Mouse (Mus musculus) heart, embryonic 16.5 days (tissue): Measurements from ENCODE around the gene Fam184b. TPM values are rescaled to one million over a fixed set of nuclear protein-coding genes. Genes with fewer than 3 reads are reported as not detected.

Experiments used
- ATAC-seq: fragments of 200-750 bp; cut with Nextera tagmentation; replicated peaks from 2 replicates; pipeline ENCODE4 v1.8.0; 2017; ENCODE audit warnings: moderate number of reproducible peaks; ENCODE audit not compliant: insufficient read depth, low FRiP score; ENCODE audit errors: extremely low read depth
- H3K27ac ChIP-seq: fragments of 300-500 bp; sonication (generic); 2 replicates; pipeline ENCODE4 v1.5.1; 2014; ENCODE audit warnings: mild to moderate bottlenecking, low read length, control low read depth, moderate library complexity
- H3K27me3 ChIP-seq: fragments of 300-500 bp; sonication (generic); 2 replicates; pipeline ENCODE4 v1.6.1; 2014; ENCODE audit warnings: low read length, mixed read lengths; ENCODE audit not compliant: control insufficient read depth, insufficient read depth
- H3K36me3 ChIP-seq: fragments of 300-500 bp; sonication (generic); 2 replicates; pipeline ENCODE4 v1.6.1; 2014; ENCODE audit not compliant: control insufficient read depth, insufficient read depth
- H3K4me1 ChIP-seq: fragments of 300-500 bp; sonication (generic); 2 replicates; pipeline ENCODE4 v1.6.1; 2014; ENCODE audit warnings: low read length, mixed read lengths; ENCODE audit not compliant: control insufficient read depth, insufficient read depth
- H3K4me2 ChIP-seq: fragments of 300-500 bp; sonication (generic); 2 replicates; pipeline ENCODE4 v1.6.1; 2014; ENCODE audit warnings: low read depth, mild to moderate bottlenecking, control low read depth, low read length
- H3K4me3 ChIP-seq: fragments of 300-500 bp; sonication (generic); 2 replicates; pipeline ENCODE4 v1.5.1; 2014; ENCODE audit warnings: mild to moderate bottlenecking, control low read depth, low read length
- H3K9ac ChIP-seq: fragments of 300-500 bp; sonication (generic); 2 replicates; pipeline ENCODE4 v1.6.1; 2014; ENCODE audit warnings: low read length, control low read depth
- H3K9me3 ChIP-seq: fragments of 300-500 bp; sonication (generic); replicated peaks from 2 replicates; pipeline ENCODE4 v1.6.1; 2016; ENCODE audit warnings: low read length; ENCODE audit not compliant: control insufficient read depth
- WGBS: fragments of 180-500 bp; shearing (Covaris S2); extraction: QIAGEN DNeasy Blood & Tissue Kit; methylation state at CpG from one replicate; pipeline ENCODE4 v1.1.7; 2014; 5-methylcytosine and 5-hydroxymethylcytosine counted together
- polyA plus RNA-seq: library from polyadenylated mRNA; unstranded; fragments of >200 nt; fragmentation: Nextera tagmentation; extraction: Ambion mirVana; gene quantifications from 2 replicates; pipeline ENCODE4 v1.2.1, GENCODE M21; 2015

Fam184b gene
- polyA plus RNA-seq, 1 experiment from 2014 or later: 0.25 TPM

GRCm38 (mm10) chr5:45493191-45494092 lies 146.0 kb downstream of the Fam184b start, which contains the start of gene Lap3:
Gene Lap3, plus strand, starts transcription at chr5:45493374.
- Histone ChIP-seq H3K9me3 (no peaks in the 10 kb centered on the region), H3K9ac (peak within 1 kb of the TSS; percentile 89), H3K4me1 (peaks cover 10% of the 10 kb centered on the region), H3K4me3 (peak within 1 kb of the TSS; percentile 82), H3K27ac (peak within 1 kb of the TSS; percentile 79), H3K4me2 (peak within 1 kb of the TSS; percentile 91), H3K27me3 (0 out of 2 replicates have a peak, but pooled peaks cover 3% of the 10 kb centered on the region), H3K36me3 (peaks cover 4% of the 10 kb centered on the region; the same call in 1 of the 2 replicates)
- WGBS: under 1% methylated on average over 78 of the region's 78 CpGs
- ATAC-seq: peak; percentile 98

GRCm38 (mm10) chr5:45491776-45492175 lies 147.6 kb downstream of the Fam184b start:
- no peak overlapping the region for H3K27ac ChIP-seq
- ATAC-seq: no peak
- H3K4me2 ChIP-seq: no peak overlapping the region
- peaks cover 10% of the 10 kb centered on the region for H3K4me1 ChIP-seq
- H3K27me3 ChIP-seq: 0 out of 2 replicates have a peak, but pooled peaks cover 3% of the 10 kb centered on the region
- no peak overlapping the region for H3K4me3 ChIP-seq
- whole genome bisulfite sequencing: 69% methylated on average over 4 of the region's 4 CpGs
- H3K36me3 ChIP-seq: no peaks in the 10 kb centered on the region
- no peak overlapping the region for H3K9ac ChIP-seq
- H3K9me3 ChIP-seq: no peaks in the 10 kb centered on the region

GRCm38 (mm10) chr5:45483654-45484053 lies 155.8 kb downstream of the Fam184b start:
- H3K36me3 ChIP-seq: no peaks in the 10 kb centered on the region
- no peak overlapping the region for H3K4me3 ChIP-seq
- H3K27me3 ChIP-seq: no peaks in the 10 kb centered on the region
- no peak for ATAC-seq
- WGBS: 80% methylated on average over 1 of the region's 1 CpGs
- no peak overlapping the region for H3K9ac ChIP-seq
- no peak overlapping the region for H3K4me2 ChIP-seq
- no peak overlapping the region for H3K27ac ChIP-seq
- no peaks in the 10 kb centered on the region for H3K9me3 ChIP-seq
- no peaks in the 10 kb centered on the region for H3K4me1 ChIP-seq

DNA sequence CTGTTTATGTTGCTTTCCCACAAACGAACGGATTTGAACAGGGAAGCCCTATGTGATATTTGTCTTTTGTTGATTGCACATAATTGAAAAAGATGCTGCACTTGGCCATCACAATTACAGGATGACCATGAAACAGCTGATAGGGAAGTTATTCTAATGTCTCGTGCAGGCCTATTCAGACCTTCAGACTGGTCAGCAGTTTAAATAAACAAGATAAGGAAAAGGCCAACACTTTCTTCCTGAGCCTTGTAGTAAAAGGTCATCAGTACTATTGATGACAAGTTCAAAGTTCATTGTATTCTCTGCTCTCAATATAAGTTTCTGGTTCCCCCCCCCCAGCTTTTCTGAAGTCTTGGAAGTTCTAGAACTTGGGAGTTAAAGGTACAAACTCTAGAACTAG lies 156.8 kb downstream of the Fam184b start:
- H3K27me3 ChIP-seq: no peaks in the 10 kb centered on the region
- H3K9me3 ChIP-seq: no peaks in the 10 kb centered on the region
- WGBS: 57% methylated on average over 3 of the region's 3 CpGs
- no peak overlapping the region for H3K4me2 ChIP-seq
- no peaks in the 10 kb centered on the region for H3K36me3 ChIP-seq
- ATAC-seq: no peak
- no peak overlapping the region for H3K9ac ChIP-seq
- H3K27ac ChIP-seq: no peak overlapping the region
- H3K4me3 ChIP-seq: no peak overlapping the region
- H3K4me1 ChIP-seq: no peaks in the 10 kb centered on the region

- Histone ChIP-seq H3K9me3 (no peaks in the 10 kb centered on the region), H3K36me3 (no peaks in the 10 kb centered on the region), H3K4me2 (no peak overlapping the region), H3K27me3 (no peaks in the 10 kb centered on the region), H3K9ac (no peak overlapping the region), H3K4me3 (no peak overlapping the region), H3K27ac (no peak overlapping the region), H3K4me1 (no peaks in the 10 kb centered on the region)
- ATAC-seq: no peak
- 86% methylated on average over 2 of the region's 2 CpGs for WGBS
Measured at GRCm38 (mm10) chr5:45481125-45481524, 158.3 kb downstream of the Fam184b start.

DNA sequence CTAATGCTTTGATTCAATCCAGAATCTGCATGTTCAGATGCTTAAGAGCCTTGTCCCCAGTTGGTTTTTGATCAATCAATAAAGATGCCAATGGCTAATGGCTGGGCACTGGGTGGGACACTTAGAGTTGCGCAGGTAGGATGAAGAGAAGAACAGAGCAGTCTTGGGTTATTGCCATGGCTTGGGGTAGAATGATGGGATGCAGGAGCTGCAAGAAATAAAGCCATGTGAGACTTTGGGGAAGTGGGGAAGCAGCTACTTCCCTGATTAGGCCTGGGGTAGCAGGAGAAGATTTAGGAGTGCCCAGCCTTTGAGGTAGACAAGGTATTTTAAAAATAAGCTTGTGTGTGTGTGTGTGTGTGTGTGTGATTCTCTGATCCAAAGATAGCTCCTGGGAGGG lies 159.3 kb downstream of the Fam184b start:
- no peaks in the 10 kb centered on the region for H3K36me3 ChIP-seq
- 85% methylated on average over 1 of the region's 1 CpGs for WGBS
- H3K9me3 ChIP-seq: no peaks in the 10 kb centered on the region
- no peak for ATAC-seq
- H3K9ac ChIP-seq: no peak overlapping the region
- no peak overlapping the region for H3K27ac ChIP-seq
- no peaks in the 10 kb centered on the region for H3K27me3 ChIP-seq
- no peaks in the 10 kb centered on the region for H3K4me1 ChIP-seq
- no peak overlapping the region for H3K4me3 ChIP-seq
- H3K4me2 ChIP-seq: no peak overlapping the region

Other genes starting within 250 kb of the Fam184b start
- 112 and 113 TPM in 2 replicates for gene Qdpr, start 189.4 kb downstream of the Fam184b start, polyA plus RNA-seq
- not detected in 2 replicates for gene Clrn2, start 185.9 kb downstream of the Fam184b start, polyA plus RNA-seq
- 66.7 and 76.4 TPM in 2 replicates for gene Lap3, start 146.2 kb downstream of the Fam184b start, polyA plus RNA-seq
- 169 and 170 TPM in 2 replicates for gene Med28, start 119.4 kb downstream of the Fam184b start, polyA plus RNA-seq
- 31.2 and 34.2 TPM in 2 replicates for gene Ncapg, start 30.3 kb upstream of the Fam184b start, polyA plus RNA-seq
- gene Lcorl, start 218.0 kb upstream of the Fam184b start, polyA plus RNA-seq: 15.8 and 20.8 TPM in 2 replicates